Mouse (Mus musculus) liver, adult 2 months (tissue): ENCODE results near the gene Rhoc.
A peak's percentile ranks its signal among the peaks of the same experiment; 100 is the strongest.

Experiments
- CTCF ChIP-seq: fragments of 200-500 bp; IDR thresholded peaks from 2 replicates; pipeline ENCODE4 v1.5.1; 2011; ENCODE audit warnings: low read depth, low read length, control low read depth
- POLR2A ChIP-seq: fragments of 200-500 bp; IDR thresholded peaks from 2 replicates; pipeline ENCODE4 v1.6.1; 2011; ENCODE audit warnings: low read length, control low read depth; ENCODE audit not compliant: insufficient read depth; ENCODE audit errors: extremely low read depth

DNA sequence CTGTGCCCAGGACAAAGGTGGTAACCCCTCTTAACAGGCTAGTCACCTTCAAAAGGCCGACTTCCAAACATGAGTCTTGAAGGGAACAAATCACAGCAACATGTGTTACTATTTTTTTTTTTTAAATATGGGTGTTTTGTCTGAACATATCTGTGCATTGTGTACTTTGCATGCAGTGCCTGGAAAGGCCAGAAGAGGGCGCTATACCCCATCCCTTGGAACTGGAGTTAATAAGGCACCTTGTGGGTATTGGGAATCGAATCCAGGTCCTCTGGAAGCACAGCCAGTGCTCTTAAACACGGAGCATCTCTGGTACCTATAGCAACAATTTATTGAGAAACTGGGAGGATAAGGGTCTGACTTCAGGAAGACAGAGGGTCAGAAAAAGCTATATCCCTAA, 23.2 kb upstream of the Rhoc start:
- TF ChIP-seq CTCF (peak; percentile 57), POLR2A (no peak)
